Mouse (Mus musculus): ENCODE measurements around the gene Tmem80. TPM values are rescaled to one million over a fixed set of nuclear protein-coding genes. Genes with fewer than 3 reads are reported as not detected.

Tmem80 gene
- total and polyA plus RNA-seq, 3 experiments = 7.4 to 9.9 (median 8.3) TPM

- H3K4me1 ChIP-seq (ENCODE audit: control insufficient read depth in 1 of 2, insufficient read depth in 2 of 2) = peaks cover 11 to 23% of the 10 kb centered on the region in 2 experiments
Observed at GRCm38 (mm10) chr7:141361510-141361909, 34.0 kb downstream of the Tmem80 start.

DNA sequence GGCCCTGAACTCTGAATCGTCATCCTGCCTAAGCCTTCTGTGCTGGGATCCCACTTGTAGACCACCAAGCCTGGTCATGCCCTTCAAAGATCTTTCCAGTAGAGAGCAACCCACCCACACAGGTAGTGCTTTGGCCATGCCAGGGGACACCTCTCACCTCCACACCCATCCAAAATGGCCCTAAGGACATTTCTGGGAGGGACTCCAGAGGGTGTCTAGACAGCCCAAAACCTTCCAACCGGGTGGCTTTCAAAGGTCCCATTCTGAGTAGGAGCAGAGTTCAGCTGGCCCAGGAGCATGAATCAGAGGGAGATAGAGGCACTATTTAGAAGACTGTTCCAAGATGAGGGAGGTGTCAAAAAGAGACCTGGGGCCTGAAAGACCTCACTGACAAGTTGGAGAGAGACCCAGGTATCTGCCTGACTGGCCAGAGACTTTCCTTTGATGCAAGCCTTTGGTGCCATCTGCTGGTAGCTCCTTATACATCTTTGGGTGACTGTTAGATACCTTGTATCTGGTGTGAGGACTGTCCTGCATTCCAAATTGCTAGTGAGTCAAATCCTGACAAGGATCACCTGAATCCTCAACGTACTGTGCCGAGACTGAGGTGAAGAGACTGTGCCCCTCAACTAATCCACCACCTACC lies 35.7 kb downstream of the Tmem80 start:
- DNase-seq (ENCODE audit: extremely low read depth) = peak; percentile 78
- Histone ChIP-seq H3K36me3 (replicated peaks in 1 of 2; ENCODE audit: control insufficient read depth in 1 of 2, insufficient read depth in 1 of 2, low read length in 1 of 2) (no peaks in the 10 kb centered on the region), H3K27me3 (replicated peaks) (peaks cover 14% of the 10 kb centered on the region), H3K27ac (ENCODE audit: insufficient read depth, low read depth) (no peak overlapping the region), H3K4me2 (ENCODE audit: insufficient read depth, low read depth, poor library complexity, severe bottlenecking) (no peak overlapping the region), H3K4me3 (replicated peaks in 1 of 3; ENCODE audit: low read depth in 2 of 3, low read length in 2 of 3, poor library complexity in 1 of 3) (no peak overlapping the region), H3K9me3 (replicated peaks; ENCODE audit: low read length) (peaks cover 5% of the 10 kb centered on the region), H3K9ac (ENCODE audit: insufficient read depth, low read depth) (no peak overlapping the region), H3K79me2 (replicated peaks; ENCODE audit: control insufficient read depth, extremely low read depth, insufficient read depth, poor library complexity, severe bottlenecking) (no peaks in the 10 kb centered on the region), H3K4me1 (ENCODE audit: control insufficient read depth in 1 of 2, insufficient read depth in 2 of 2) (peaks cover 7 to 16% of the 10 kb centered on the region in 2 experiments)
- in situ Hi-C loops (cut with MboI; ENCODE audit: low pct_ligation_motif_present, low pct_unique_long_range_greater_than_20kb, low sequenced_read_pairs) = loop anchor here (10.0 to 25.0 kb wide), 2 partner anchors 98 to 376 kb away; partner anchors contain the start of gene Irf7
- dilution Hi-C loops (cut with MboI; ENCODE audit: extremely low pct_ligation_motif_present, extremely low pct_unique_long_range_greater_than_20kb, low sequenced_read_pairs) = no loop called here
- no peak for TF ChIP-seq NELFE (IDR thresholded peaks at IDR 0.05; ENCODE audit: low read depth, low read length)
- no peak for TF ChIP-seq IRF4 (IDR thresholded peaks at IDR 0.05; ENCODE audit: low read depth, low read length)
- TF ChIP-seq GABPA (IDR thresholded peaks at IDR 0.05; ENCODE audit: insufficient replicate concordance, low read depth, low read length) = no peak
- no peak for TF ChIP-seq POLR2AphosphoS2 (IDR thresholded peaks at IDR 0.05; ENCODE audit: low read depth, low read length)
- TF ChIP-seq POLR2A (IDR thresholded peaks at IDR 0.05; ENCODE audit: low read depth, low read length) = no peak
- no peak for TF ChIP-seq RCOR1 (conservative IDR thresholded peaks at IDR 0.05; ENCODE audit: low read depth, low read length)
- no peak for TF ChIP-seq JUND (conservative IDR thresholded peaks at IDR 0.05; ENCODE audit: low read depth, low read length)
- no peak for TF ChIP-seq NRF1 (IDR thresholded peaks at IDR 0.05; ENCODE audit: low read depth, low read length)
- TF ChIP-seq KAT2A (IDR thresholded peaks at IDR 0.05; ENCODE audit: insufficient replicate concordance, low read length) = no peak
- no peak for TF ChIP-seq ZMIZ1 (IDR thresholded peaks at IDR 0.05; ENCODE audit: low read depth, low read length)
- TF ChIP-seq SMC3 (IDR thresholded peaks at IDR 0.05; ENCODE audit: low read depth, low read length) = peak; percentile 79
- TF ChIP-seq USF1 (IDR thresholded peaks at IDR 0.05; ENCODE audit: low read depth, low read length) = no peak
- TF ChIP-seq SIN3A (IDR thresholded peaks at IDR 0.05; ENCODE audit: low read length) = no peak
- no peak for TF ChIP-seq ZKSCAN1 (IDR thresholded peaks at IDR 0.05; ENCODE audit: borderline replicate concordance, low read depth, low read length)
- TF ChIP-seq CTCF (conservative IDR thresholded peaks at IDR 0.05 in 1 of 2, IDR thresholded peaks at IDR 0.05 in 1 of 2; ENCODE audit: low read depth in 2 of 2, low read length in 2 of 2) = peak; percentile 77 to 92
- TF ChIP-seq CHD1 (IDR thresholded peaks at IDR 0.05; ENCODE audit: low read depth, low read length) = no peak
- no peak for TF ChIP-seq ZNF384 (IDR thresholded peaks at IDR 0.05; ENCODE audit: low read depth, low read length)
- no peak for TF ChIP-seq MYC (IDR thresholded peaks at IDR 0.05; ENCODE audit: low read depth, low read length)
- peak; percentile 92 for TF ChIP-seq RAD21 (IDR thresholded peaks at IDR 0.05; ENCODE audit: low read depth, low read length)
- TF ChIP-seq MAX (IDR thresholded peaks at IDR 0.05; ENCODE audit: low read length) = no peak
- TF ChIP-seq BHLHE40 (IDR thresholded peaks at IDR 0.05; ENCODE audit: low read depth, low read length) = no peak
- TF ChIP-seq ELF1 (IDR thresholded peaks at IDR 0.05; ENCODE audit: low read depth, low read length) = no peak
- no peak for TF ChIP-seq TBP (conservative IDR thresholded peaks at IDR 0.05; ENCODE audit: low read depth, low read length)
- no peak for TF ChIP-seq MAFK (IDR thresholded peaks at IDR 0.05; ENCODE audit: insufficient replicate concordance, low read length)
- no peak for TF ChIP-seq PAX5 (IDR thresholded peaks at IDR 0.05; ENCODE audit: low read length)
- TF ChIP-seq ETS1 (conservative IDR thresholded peaks at IDR 0.05; ENCODE audit: low read depth, low read length) = no peak

More at GRCm38 (mm10) chr7:141361510-141361909, 34.0 kb downstream of the Tmem80 start:
- in situ Hi-C loops (cut with MboI; ENCODE audit: low pct_ligation_motif_present, low pct_unique_long_range_greater_than_20kb, low sequenced_read_pairs) (loop anchor here (10.0 to 25.0 kb wide), 2 partner anchors 97 to 374 kb away; partner anchors contain the start of gene Irf7), dilution Hi-C loops (cut with MboI; ENCODE audit: extremely low pct_ligation_motif_present, extremely low pct_unique_long_range_greater_than_20kb, low sequenced_read_pairs) (no loop called here)
- no peak for TF ChIP-seq GABPA (IDR thresholded peaks at IDR 0.05; ENCODE audit: insufficient replicate concordance, low read depth, low read length)
- no peak for TF ChIP-seq PAX5 (IDR thresholded peaks at IDR 0.05; ENCODE audit: low read length)
- TF ChIP-seq JUND (conservative IDR thresholded peaks at IDR 0.05; ENCODE audit: low read depth, low read length) = no peak
- no peak for TF ChIP-seq CHD1 (IDR thresholded peaks at IDR 0.05; ENCODE audit: low read depth, low read length)
- no peak for TF ChIP-seq POLR2A (IDR thresholded peaks at IDR 0.05; ENCODE audit: low read depth, low read length)
- TF ChIP-seq MXI1 (IDR thresholded peaks at IDR 0.05; ENCODE audit: low read depth, low read length) = no peak
- no peak for TF ChIP-seq IRF4 (IDR thresholded peaks at IDR 0.05; ENCODE audit: low read depth, low read length)
- no peak for TF ChIP-seq ELF1 (IDR thresholded peaks at IDR 0.05; ENCODE audit: low read depth, low read length)
- TF ChIP-seq EP300 (IDR thresholded peaks at IDR 0.05; ENCODE audit: low read length) = no peak
- no peak for TF ChIP-seq CHD2 (IDR thresholded peaks at IDR 0.05; ENCODE audit: low read length)
- no peak for TF ChIP-seq HCFC1 (IDR thresholded peaks at IDR 0.05; ENCODE audit: low read depth, low read length)
- TF ChIP-seq ZC3H11A (IDR thresholded peaks at IDR 0.05; ENCODE audit: low read depth, low read length) = no peak
- TF ChIP-seq MYC (IDR thresholded peaks at IDR 0.05; ENCODE audit: low read depth, low read length) = no peak
- TF ChIP-seq CTCF (conservative IDR thresholded peaks at IDR 0.05 in 1 of 2, IDR thresholded peaks at IDR 0.05 in 1 of 2; ENCODE audit: low read depth in 2 of 2, low read length in 2 of 2) = no peak
- TF ChIP-seq E2F4 (IDR thresholded peaks at IDR 0.05; ENCODE audit: insufficient replicate concordance, low read depth, low read length) = no peak
- TF ChIP-seq ETS1 (conservative IDR thresholded peaks at IDR 0.05; ENCODE audit: low read depth, low read length) = no peak
- no peak for TF ChIP-seq RAD21 (IDR thresholded peaks at IDR 0.05; ENCODE audit: low read depth, low read length)
- no peak for TF ChIP-seq ZNF384 (IDR thresholded peaks at IDR 0.05; ENCODE audit: low read depth, low read length)
- TF ChIP-seq SIN3A (IDR thresholded peaks at IDR 0.05; ENCODE audit: low read length) = no peak
- no peak for TF ChIP-seq ZMIZ1 (IDR thresholded peaks at IDR 0.05; ENCODE audit: low read depth, low read length)
- Histone ChIP-seq H3K9ac (ENCODE audit: insufficient read depth, low read depth) (no peak overlapping the region), H3K79me2 (replicated peaks; ENCODE audit: control insufficient read depth, extremely low read depth, insufficient read depth, poor library complexity, severe bottlenecking) (no peaks in the 10 kb centered on the region), H3K4me3 (replicated peaks in 1 of 3; ENCODE audit: low read depth in 2 of 3, low read length in 2 of 3, poor library complexity in 1 of 3) (no peak overlapping the region), H3K9me3 (replicated peaks; ENCODE audit: low read length) (no peaks in the 10 kb centered on the region), H3K27ac (ENCODE audit: insufficient read depth, low read depth) (no peak overlapping the region), H3K36me3 (replicated peaks in 1 of 2; ENCODE audit: control insufficient read depth in 1 of 2, insufficient read depth in 1 of 2, low read length in 1 of 2) (no peaks in the 10 kb centered on the region), H3K27me3 (replicated peaks) (peaks cover 22% of the 10 kb centered on the region), H3K4me2 (ENCODE audit: insufficient read depth, low read depth, poor library complexity, severe bottlenecking) (no peak overlapping the region)
- no peak for DNase-seq (ENCODE audit: extremely low read depth)

All from CH12.LX (cell line).